Mouse (Mus musculus): ENCODE data around the gene Lrp3. TPM values are rescaled to one million over a fixed set of nuclear protein-coding genes. Genes with fewer than 3 reads are reported as not detected.

Lrp3 gene
- polyA plus RNA-seq, 1 experiment: 6.4 TPM

DNA sequence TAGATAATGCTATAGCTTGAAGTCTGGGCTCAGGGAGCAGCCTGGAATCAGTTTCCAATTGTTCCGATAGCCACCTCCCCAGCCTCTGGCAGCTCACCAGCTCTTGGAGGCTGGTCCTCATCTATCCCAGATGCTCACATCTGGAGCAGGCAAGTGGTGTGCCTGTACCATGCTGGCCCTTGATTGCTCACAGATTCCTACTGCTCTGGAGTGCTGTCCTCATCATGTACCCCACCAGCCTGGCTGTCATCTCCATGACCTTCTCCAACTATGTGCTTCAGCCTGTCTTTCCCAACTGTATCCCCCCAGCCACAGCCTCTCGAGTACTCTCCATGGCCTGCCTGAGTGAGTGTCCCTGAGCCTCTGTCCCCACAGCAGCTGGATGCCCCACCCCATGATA, 18.3 kb downstream of the Lrp3 start:
- H3K27ac ChIP-seq (ENCODE audit: insufficient read depth, low read length): no peak overlapping the region
- no peak overlapping the region for H3K4me3 ChIP-seq (ENCODE audit: insufficient read depth, low read length)
- H3K4me1 ChIP-seq (ENCODE audit: control insufficient read depth, insufficient read depth, low read length): no peaks in the 10 kb centered on the region
- TF ChIP-seq POLR2A (IDR thresholded peaks at IDR 0.05; ENCODE audit: low read depth, low read length) (no peak), CTCF (IDR thresholded peaks at IDR 0.05; ENCODE audit: borderline replicate concordance, insufficient read depth, low read length) (no peak)

DNA sequence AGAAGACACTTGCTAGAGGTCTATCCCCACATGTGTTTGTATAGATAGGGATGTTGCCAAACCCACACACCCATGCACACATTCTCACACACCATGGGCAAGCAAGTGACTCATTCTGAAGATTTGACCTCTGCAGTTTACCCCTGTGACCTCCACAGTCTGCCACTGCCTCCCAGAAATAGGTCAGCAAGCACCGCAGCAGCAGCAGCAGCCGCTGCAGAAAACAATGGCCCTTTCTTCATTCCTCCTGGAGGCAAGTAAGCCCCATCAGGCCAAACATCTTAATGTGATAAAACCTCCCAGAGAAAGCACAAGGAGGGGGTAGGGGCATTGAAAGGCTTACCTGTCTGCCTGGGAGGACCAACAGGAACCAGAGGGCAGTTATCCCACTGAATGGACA, 24.0 kb downstream of the Lrp3 start:
- Histone ChIP-seq H3K27ac (ENCODE audit: insufficient read depth, low read length) (no peak overlapping the region), H3K4me3 (ENCODE audit: insufficient read depth, low read length) (no peak overlapping the region), H3K4me1 (ENCODE audit: control insufficient read depth, insufficient read depth, low read length) (no peaks in the 10 kb centered on the region)
- TF ChIP-seq CTCF (IDR thresholded peaks at IDR 0.05; ENCODE audit: borderline replicate concordance, insufficient read depth, low read length) (no peak), POLR2A (IDR thresholded peaks at IDR 0.05; ENCODE audit: low read depth, low read length) (no peak)

DNA sequence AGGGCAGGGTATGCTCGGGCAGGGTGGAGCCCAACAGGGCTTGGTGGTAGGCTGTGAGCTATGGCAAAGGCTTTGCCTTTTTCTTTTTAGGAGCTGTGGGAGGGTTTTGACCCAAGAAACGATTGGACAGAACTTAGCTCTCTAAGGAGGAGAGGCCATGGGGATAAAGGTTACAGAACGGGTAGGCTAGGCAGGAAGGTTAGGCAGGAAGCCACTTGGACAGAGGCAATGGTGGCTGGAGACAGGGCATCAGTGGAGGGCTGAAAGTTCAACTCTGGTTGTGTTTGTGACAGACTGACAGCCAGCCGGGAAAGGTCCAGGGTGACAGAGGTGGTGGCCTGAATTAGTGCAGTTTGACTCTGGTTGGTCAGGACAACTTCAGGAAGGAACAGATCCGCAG, 25.6 kb downstream of the Lrp3 start:
- H3K4me1 ChIP-seq (ENCODE audit: control insufficient read depth, insufficient read depth, low read length): no peaks in the 10 kb centered on the region
- H3K27ac ChIP-seq (ENCODE audit: insufficient read depth, low read length): no peak overlapping the region
- no peak overlapping the region for H3K4me3 ChIP-seq (ENCODE audit: insufficient read depth, low read length)
- TF ChIP-seq CTCF (IDR thresholded peaks at IDR 0.05; ENCODE audit: borderline replicate concordance, insufficient read depth, low read length) (no peak), POLR2A (IDR thresholded peaks at IDR 0.05; ENCODE audit: low read depth, low read length) (no peak)

- no peak within 1 kb of the TSS for H3K27ac ChIP-seq (ENCODE audit: insufficient read depth, low read length)
Measured at GRCm38 (mm10) chr7:35185889-35186569, 29.3 kb downstream of the Lrp3 start, which contains the start of gene Slc7a10. Gene Slc7a10, plus strand, starts transcription at chr7:35186385.

DNA sequence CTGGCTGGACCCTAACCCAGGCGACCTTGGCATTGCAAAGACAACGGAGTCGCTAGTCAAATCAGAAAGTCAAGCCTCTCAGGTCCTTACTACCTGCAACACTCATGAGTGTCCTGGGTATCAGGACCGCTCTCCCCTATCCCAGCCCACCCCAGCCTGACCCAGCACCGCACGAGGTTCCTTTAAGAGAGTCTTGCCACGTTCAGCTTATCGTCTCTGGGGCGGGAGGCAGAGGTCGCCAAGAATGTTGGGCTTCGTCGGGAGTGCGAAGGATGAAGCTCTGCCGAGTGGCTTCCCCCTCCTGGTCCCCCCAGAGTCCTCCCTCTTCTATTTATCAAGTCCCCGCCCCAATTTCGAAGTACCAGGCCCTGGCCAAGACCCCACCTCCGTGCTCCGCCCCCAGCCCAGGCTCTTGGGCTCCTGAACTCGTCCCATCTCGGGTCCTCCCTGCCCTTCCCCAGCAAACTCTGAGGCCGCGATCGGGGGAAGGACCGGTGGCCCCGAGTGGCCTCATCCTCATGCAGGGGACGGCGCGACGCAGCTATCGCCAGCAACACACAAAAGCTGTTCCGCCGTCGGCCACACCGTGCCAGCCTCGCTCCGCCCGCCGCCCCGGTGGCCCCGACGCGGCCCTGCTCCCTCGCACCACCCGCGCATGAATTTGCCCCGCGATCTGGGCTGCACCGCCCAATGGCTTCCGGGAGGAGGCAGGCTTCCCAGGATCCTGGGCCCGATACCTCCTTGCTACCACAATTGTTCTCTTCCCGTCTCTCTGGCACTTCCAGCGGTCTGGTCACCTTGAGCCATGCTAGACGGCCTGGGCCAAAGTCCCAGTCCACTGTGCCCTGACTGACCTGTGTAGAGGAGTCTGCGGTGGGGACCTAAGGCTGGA, 30.2 kb downstream of the Lrp3 start:
- TF ChIP-seq CTCF (IDR thresholded peaks at IDR 0.05; ENCODE audit: borderline replicate concordance, insufficient read depth, low read length) (0 out of 2 replicates have a peak, but pooled peaks have one; percentile 3), POLR2A (IDR thresholded peaks at IDR 0.05; ENCODE audit: low read depth, low read length) (no peak)
- Histone ChIP-seq H3K27ac (ENCODE audit: insufficient read depth, low read length) (no peak overlapping the region), H3K4me3 (ENCODE audit: insufficient read depth, low read length) (no peak overlapping the region)

More at GRCm38 (mm10) chr7:35185889-35186569, 29.3 kb downstream of the Lrp3 start, which contains the start of gene Slc7a10:
- TF ChIP-seq CTCF (IDR thresholded peaks at IDR 0.05; ENCODE audit: borderline replicate concordance, insufficient read depth, low read length): no peak
- no peak for TF ChIP-seq POLR2A (IDR thresholded peaks at IDR 0.05; ENCODE audit: low read depth, low read length)
- no peak within 1 kb of the TSS for H3K4me3 ChIP-seq (ENCODE audit: insufficient read depth, low read length)
- no peaks in the 10 kb centered on the region for H3K4me1 ChIP-seq (ENCODE audit: control insufficient read depth, insufficient read depth, low read length)

DNA sequence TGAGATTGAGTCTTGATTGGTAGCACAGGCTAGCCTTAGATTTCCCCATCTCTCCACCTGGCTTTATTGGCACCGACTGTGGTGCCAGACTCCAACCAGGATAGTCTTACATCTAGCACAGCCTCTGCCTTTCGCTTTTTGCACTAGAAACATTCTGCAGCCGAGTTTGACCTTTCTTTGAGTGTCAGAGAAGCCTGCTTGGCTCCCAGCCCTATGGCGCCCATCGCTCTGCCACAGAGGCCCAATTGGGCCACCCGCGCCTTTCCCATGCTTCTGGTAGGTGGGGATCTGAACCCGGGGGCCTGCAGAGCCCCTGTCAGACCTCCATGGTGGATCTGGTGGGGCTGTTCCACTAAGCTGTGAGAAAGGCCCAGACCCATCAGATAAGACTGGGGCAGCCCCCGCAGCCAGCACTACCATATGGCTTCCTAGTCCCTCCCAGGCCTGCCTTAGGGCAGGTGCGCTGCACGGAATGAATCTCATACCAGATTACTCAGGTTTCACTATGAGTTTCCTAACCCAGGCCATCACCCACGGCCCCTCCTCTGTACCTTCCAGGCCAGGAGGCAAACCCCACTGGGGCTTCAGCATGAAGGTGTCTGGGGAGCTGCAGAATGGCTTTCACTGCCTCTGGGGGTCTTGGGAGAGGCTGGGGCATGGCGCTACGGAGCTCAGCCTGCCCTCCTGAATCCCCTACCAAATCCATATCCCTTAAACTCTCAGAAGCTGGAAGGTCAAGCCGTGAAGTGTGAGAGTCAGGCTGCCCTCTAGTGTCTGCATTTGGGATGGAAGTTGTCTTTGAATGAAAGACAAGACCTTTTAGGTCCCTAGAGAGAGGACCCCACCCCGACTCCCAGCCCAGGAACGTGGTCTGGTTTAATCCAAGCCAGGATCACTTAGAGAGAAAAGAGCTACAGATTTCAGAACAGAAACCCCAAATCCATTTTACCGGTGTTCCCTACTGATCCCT, 38.6 kb downstream of the Lrp3 start:
- TF ChIP-seq CTCF (IDR thresholded peaks at IDR 0.05; ENCODE audit: borderline replicate concordance, insufficient read depth, low read length): peak; percentile 36; the same call in 1 of the 2 replicates
- no peak for TF ChIP-seq POLR2A (IDR thresholded peaks at IDR 0.05; ENCODE audit: low read depth, low read length)
- H3K4me3 ChIP-seq (ENCODE audit: insufficient read depth, low read length): no peak overlapping the region
- no peaks in the 10 kb centered on the region for H3K4me1 ChIP-seq (ENCODE audit: control insufficient read depth, insufficient read depth, low read length)
- H3K27ac ChIP-seq (ENCODE audit: insufficient read depth, low read length): no peak overlapping the region

More for the DNA sequence above, 30.2 kb downstream of the Lrp3 start:
- H3K4me1 ChIP-seq (ENCODE audit: control insufficient read depth, insufficient read depth, low read length): no peaks in the 10 kb centered on the region

DNA sequence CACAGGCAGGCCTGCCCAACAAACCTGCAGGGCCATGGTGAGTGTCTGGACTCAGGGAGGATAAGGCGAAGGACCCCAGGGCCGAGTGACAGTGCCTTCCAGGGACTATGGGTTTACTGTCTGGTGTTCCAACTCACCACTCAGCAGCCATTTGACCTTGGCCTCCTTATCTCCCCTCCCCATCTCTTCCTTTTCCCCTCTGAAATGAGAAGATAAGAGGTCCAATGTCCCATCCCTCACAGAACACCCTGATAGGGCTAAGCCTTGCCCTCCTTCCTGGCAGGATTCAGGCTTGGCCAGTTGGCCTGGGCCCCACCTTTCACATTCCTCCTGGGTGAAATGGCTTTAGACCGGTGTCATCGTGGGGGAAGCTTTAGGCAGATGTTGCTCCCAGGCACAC, 39.8 kb downstream of the Lrp3 start:
- Histone ChIP-seq H3K27ac (ENCODE audit: insufficient read depth, low read length) (no peak overlapping the region), H3K4me3 (ENCODE audit: insufficient read depth, low read length) (no peak overlapping the region), H3K4me1 (ENCODE audit: control insufficient read depth, insufficient read depth, low read length) (no peaks in the 10 kb centered on the region)
- TF ChIP-seq POLR2A (IDR thresholded peaks at IDR 0.05; ENCODE audit: low read depth, low read length): no peak
- no peak for TF ChIP-seq CTCF (IDR thresholded peaks at IDR 0.05; ENCODE audit: borderline replicate concordance, insufficient read depth, low read length)

DNA sequence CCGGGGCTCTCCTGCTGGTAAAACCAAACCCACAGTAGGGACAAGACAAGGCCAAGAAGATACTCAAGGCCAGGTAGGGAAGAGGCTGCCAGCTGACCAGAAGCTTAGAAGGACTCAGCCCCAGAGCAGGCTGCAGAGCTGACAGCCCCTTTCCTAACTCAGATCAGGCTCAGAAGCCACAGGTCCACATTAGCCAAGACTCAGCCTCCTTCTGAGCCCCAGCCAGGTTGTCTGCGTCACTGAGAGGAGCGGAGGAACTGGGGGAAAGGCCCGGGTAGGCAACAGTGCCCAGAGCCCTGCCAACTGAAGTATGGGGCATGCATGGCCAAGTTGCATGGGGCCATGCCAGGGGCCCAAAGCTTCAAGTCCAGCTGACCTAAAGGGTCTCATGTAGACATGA, 42.8 kb downstream of the Lrp3 start:
- H3K4me3 ChIP-seq (ENCODE audit: insufficient read depth, low read length): no peak overlapping the region
- TF ChIP-seq CTCF (IDR thresholded peaks at IDR 0.05; ENCODE audit: borderline replicate concordance, insufficient read depth, low read length) (no peak), POLR2A (IDR thresholded peaks at IDR 0.05; ENCODE audit: low read depth, low read length) (no peak)
- no peak overlapping the region for H3K27ac ChIP-seq (ENCODE audit: insufficient read depth, low read length)
- no peaks in the 10 kb centered on the region for H3K4me1 ChIP-seq (ENCODE audit: control insufficient read depth, insufficient read depth, low read length)

DNA sequence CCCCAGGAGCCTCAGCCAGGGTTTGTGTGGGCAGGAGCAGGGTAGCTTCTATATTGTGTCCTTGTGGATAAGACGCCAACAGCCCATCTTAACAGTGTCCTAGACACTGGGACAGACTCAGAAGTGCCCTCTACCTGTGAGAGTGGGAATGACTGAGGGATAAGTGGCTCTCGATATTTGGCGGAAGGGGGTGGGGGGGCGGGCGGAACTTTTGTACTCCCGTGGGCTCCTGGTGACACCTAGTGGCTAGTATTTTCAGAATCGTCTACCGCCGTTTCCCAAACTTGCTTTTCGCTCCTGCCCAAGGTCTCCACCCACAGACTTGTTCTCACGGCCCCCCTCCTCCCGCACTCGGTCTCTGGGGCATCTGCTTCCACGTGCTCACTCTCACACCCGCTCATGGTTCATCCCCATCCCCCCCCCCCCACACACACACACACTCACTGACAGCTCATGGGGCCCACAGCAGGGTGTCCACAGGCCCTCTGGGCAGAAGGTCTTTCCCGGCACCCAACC, 43.4 kb downstream of the Lrp3 start:
- Histone ChIP-seq H3K4me1 (ENCODE audit: control insufficient read depth, insufficient read depth, low read length) (no peaks in the 10 kb centered on the region), H3K4me3 (ENCODE audit: insufficient read depth, low read length) (no peak overlapping the region), H3K27ac (ENCODE audit: insufficient read depth, low read length) (no peak overlapping the region)
- no peak for TF ChIP-seq POLR2A (IDR thresholded peaks at IDR 0.05; ENCODE audit: low read depth, low read length)
- TF ChIP-seq CTCF (IDR thresholded peaks at IDR 0.05; ENCODE audit: borderline replicate concordance, insufficient read depth, low read length): peak; percentile 34; the same call in 1 of the 2 replicates

All from embryonic fibroblast, embryonic 13.5 days (primary cell).